Mouse (Mus musculus) B cell, adult 2 months (primary cell): ENCODE measurements at regions not wholly inside any gene's neighbourhood (a gene's known extent, or its start where the extent isn't known, plus 50 kb on each side); places are given as distances from the start of the nearest gene placed in this dataset.

ENCODE experiments used
- DNase-seq, 2 experiments: peaks; one replicate each; pipeline ENCODE4 v3.0.0; 2022

GRCm38 (mm10) chr11:25157135-25157860 lies 1053.3 kb downstream of the 5730522E02Rik start:
- DNase-seq, result no peak

GRCm38 (mm10) chr11:25157861-25158245 lies 1052.7 kb downstream of the 5730522E02Rik start:
- DNase-seq, result no peak

- no peak for DNase-seq
These were observed 1051.7 kb downstream of the 5730522E02Rik start for GRCm38 (mm10) chr11:25158884-25159283.

GRCm38 (mm10) chr11:25167939-25168338 lies 1042.6 kb downstream of the 5730522E02Rik start:
- DNase-seq, result no peak

GRCm38 (mm10) chr11:25171048-25171447 lies 1039.5 kb downstream of the 5730522E02Rik start:
- no peak for DNase-seq
